Mouse (Mus musculus) left cerebral cortex, adult 2 months (tissue): ENCODE data around the gene Gm10320. TPM values are rescaled to one million over a fixed set of nuclear protein-coding genes. Genes with fewer than 3 reads are reported as not detected.

Experiments
- DNase-seq, 2 experiments: peaks; one replicate each; pipeline ENCODE4 v3.0.0; 2021 to 2022; ENCODE audit warnings: low spot score in 2 of 2, mixed read lengths in 1 of 2; ENCODE audit errors: extremely low spot score in 1 of 2
- H3K27ac ChIP-seq: fragments of 200-600 bp; 2 replicates; pipeline ENCODE4 v1.8.1; 2022
- H3K4me3 ChIP-seq: fragments of 200-600 bp; 2 replicates; pipeline ENCODE4 v1.8.1; 2022
- CTCF ChIP-seq: fragments of 200-600 bp; IDR thresholded peaks from 2 replicates; pipeline ENCODE4 v1.8.1; 2022; ENCODE audit warnings: antibody characterized with exemption, mild to moderate bottlenecking, moderate library complexity
- intact Hi-C: fragments of 180-260 bp; cut with DNase I; formaldehyde crosslinking; loops from one replicate; pipeline ENCODE4 v1.15.1; 2025
- long read RNA-seq, 2 experiments: library from polyadenylated mRNA; stranded (forward); transcript quantifications; one replicate each; pipeline ENCODE4 v2.0.0; 2021; ENCODE audit warnings: borderline mapping rate in 2 of 2
- total RNA-seq, 2 experiments: library from RNA; stranded (reverse); gene quantifications; 2 replicates each; pipeline ENCODE4 v1.2.3; 2021

Gene Gm10320
- not detected for total RNA-seq
- long read RNA-seq, experiment 1: 0 reads
- long read RNA-seq, experiment 2: 0 reads

DNA sequence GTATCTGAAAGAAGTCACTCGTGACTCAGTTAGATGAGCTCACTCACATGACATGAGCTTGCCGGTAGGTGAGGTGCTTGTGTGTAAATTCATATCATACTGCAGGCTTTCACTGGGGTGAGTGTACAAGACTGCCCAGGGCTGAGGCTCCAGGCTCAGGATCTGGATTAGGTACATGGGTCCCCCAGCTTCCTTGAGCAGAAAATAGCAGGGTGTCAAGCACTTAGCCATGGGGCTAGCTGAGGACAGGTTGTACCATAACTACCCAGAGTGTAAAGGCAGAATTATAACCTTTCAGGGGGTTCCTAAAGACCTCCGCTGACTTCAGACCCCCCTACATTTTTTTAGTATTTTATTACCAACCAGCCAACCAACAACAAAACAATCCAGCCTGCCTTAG is at the start of gene Gm10320:
Gene Gm10320, minus strand, starts transcription at position 93 of the 400 bp plus-strand sequence.
- H3K27ac ChIP-seq: no peak within 1 kb of the TSS
- TF ChIP-seq CTCF: no peak
- intact Hi-C loops: no loop called here
- no peak within 1 kb of the TSS for H3K4me3 ChIP-seq
- DNase-seq: no peak

DNA sequence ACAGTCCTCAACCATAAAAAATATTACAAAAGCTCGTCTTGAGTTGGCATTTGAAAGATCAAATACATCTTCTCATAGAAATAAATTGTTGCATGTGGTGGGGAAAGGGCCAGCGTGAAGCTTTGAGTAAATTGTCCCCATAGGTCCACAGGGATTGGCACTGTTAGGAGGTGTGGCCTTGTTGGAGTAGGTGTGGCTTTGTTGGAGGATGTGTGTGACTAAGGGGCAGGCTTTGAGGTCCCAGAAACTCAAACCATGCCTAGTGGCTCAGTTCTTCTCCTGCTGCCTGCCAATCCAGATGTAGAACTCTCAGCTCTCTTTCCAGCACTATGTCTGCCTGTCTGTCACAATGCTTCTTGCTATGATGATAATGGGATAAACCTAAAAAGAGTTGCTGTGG is 49.8 kb upstream of the Gm10320 start:
- Histone ChIP-seq H3K4me3 (no peak overlapping the region), H3K27ac (no peak overlapping the region)
- no peak for DNase-seq
- intact Hi-C loops: no loop called here
- no peak for TF ChIP-seq CTCF

DNA sequence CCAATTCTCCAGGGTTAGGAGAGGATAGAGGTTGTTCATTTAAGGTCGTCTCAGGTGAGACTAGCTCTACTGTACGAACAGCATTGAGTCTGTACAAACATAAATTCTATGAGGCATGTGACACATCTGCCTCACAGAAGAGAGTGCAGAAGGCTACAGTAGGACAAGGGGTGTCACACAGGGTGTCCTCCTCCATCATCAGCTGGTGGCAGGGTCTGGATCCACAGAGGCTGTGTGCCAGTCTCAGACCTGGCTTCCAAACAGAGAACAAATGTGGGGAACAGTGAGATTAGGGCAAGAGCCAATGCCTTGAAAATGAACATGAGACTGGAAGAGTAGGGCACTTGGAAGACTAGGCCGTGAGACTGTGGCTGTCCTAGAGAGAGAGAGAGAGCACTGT is 48.4 kb upstream of the Gm10320 start:
- intact Hi-C loops: no loop called here
- no peak overlapping the region for H3K27ac ChIP-seq
- no peak for TF ChIP-seq CTCF
- no peak overlapping the region for H3K4me3 ChIP-seq
- no peak for DNase-seq

DNA sequence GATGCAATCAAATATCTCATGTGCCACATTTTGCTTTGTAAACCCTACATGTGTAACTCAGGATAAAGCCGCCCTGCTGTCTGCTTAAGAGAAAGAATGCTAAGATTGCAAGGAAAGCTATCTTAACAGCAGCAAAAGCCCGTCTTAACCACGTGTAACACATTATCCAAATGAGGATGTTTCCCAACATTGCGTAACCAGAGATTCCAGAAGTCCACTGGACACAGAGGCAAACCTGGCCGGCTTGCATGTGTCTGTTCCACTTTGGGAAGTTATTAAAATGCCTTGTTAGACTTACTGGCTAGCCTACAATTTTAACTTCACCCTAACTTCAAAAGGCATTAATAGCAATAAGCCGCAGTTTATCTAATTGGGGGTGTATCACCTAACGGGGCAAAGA is 47.5 kb upstream of the Gm10320 start:
- Histone ChIP-seq H3K4me3 (no peak overlapping the region), H3K27ac (no peak overlapping the region)
- DNase-seq: no peak
- no peak for TF ChIP-seq CTCF
- intact Hi-C loops: no loop called here

DNA sequence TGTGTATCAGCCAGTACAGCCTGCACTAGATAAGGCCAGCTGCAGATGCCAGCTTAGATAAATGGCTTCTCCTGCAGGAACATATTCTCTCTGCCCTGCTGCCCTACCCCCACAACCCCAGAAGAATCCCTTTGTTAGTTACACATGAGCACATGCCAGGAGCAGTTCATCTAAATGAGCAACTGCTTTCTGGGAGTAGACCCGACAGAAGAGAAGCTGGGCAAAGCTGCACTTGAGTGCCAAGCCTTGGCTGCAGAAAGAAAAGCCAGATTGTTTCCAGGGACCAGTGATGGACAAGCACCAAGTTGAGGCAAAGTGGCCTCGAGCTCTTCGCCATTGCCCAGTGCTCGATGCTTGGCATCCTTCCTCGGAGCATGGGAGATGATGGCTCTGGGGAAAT is 46.8 kb upstream of the Gm10320 start:
- H3K4me3 ChIP-seq: no peak overlapping the region
- DNase-seq: no peak
- intact Hi-C loops: no loop called here
- no peak for TF ChIP-seq CTCF
- no peak overlapping the region for H3K27ac ChIP-seq

DNA sequence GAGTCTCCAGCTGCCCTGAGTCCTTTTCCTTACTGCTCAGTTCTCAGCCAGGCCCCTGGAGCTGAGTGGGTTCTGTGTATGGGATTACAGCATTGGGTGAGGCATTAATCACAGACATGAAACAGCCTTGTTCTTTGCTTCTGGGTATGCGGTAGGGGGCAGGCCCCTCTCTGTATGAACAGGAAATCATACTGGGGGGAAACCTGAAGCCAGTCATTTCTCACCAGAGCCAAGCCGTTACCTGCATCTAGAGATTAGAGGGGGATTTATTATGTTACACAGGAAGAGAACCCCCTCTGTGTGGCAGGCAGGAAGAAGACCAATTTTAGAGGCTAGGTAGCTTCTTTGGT is 43.1 kb upstream of the Gm10320 start:
- DNase-seq: no peak
- H3K4me3 ChIP-seq: no peak overlapping the region
- TF ChIP-seq CTCF: no peak
- no peak overlapping the region for H3K27ac ChIP-seq
- intact Hi-C loops: no loop called here

DNA sequence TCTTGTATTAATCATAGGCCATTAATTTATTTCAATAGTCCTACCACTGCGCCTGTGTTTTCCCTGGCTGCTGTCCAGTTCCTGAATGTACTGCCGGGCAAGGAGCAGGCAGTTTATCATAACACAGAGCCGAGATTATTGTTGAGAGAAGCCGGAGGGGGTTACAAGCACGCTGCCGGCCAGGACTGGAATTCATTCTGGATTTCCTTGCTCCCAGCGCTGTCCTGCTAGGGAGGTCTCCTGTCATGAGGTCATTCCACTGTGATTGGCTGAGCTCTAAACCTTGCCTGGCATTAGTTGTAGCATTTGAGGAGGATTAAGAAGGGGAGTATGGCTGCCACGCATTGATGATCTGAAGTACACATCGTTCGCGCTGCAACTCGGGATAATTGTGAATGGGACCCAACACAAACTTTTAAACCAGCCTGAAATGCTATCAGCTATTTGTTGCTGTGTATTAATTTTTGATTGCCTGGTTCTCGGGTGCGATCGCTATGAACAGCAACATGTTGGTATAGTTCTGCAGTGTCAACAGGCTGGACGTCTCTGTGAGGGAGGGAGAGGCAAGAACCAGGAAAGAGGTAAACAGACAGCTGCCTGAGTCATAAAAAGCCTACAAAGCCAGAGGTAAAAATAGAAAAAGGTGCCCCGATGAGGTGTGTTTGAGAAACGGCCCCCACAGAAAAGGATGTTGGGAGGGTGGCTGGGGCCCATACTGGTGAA is 42.5 kb upstream of the Gm10320 start:
- no peak for DNase-seq
- H3K27ac ChIP-seq: no peak overlapping the region
- TF ChIP-seq CTCF: no peak
- H3K4me3 ChIP-seq: no peak overlapping the region
- intact Hi-C loops: no loop called here

DNA sequence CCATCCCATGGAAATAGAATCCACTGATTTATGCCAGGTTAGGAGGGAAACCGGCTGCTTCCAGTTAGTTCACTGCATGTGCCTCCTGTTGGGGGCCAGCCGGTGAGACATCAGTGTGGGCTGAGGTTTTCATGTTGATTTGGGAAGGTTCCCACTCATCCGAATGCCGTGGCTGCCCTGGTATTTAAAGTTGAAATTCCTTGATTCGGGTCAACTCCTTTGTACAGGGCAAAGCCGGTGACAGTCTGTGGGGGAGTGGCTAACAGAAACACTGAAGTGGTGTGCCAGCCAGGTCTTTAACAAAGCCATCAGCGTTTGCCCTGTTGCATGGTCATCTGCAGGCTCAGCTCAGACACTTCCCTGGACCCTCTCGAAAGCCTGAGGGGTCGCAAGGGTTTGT is 41.6 kb upstream of the Gm10320 start:
- H3K4me3 ChIP-seq: no peak overlapping the region
- H3K27ac ChIP-seq: no peak overlapping the region
- intact Hi-C loops: no loop called here
- no peak for TF ChIP-seq CTCF
- no peak for DNase-seq

DNA sequence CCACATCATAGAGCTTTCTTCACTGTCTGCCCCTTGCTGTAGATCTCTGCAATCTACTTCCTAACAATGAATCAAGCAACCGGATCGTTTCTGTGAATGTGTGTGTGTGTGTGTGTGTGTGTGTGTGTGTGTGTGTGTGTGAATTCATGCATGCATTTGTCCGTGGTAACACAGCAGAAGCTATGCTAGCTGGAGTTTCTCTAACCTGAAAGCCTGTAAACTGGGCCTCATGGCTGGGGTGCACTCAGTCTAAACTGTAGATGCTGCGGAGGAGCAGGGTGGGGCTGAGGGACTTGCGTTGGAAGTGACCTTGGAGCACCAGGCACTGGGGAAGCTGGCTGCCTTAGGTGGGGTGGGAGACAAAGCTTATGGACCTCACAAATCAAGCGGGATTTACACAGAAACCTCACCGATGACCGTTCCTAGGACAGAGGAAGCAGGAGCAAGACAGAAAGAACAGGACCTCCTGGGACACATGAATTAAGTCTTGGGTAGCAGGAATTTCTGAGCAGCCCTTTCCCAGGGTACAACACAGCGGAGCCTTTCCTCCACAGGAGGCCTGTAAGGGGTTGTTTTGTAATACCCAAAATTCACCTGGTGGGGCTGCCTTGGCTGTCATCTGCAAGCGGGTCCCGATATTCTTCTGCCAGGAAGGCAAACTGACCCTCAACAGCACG is 41.0 kb upstream of the Gm10320 start:
- no peak overlapping the region for H3K27ac ChIP-seq
- DNase-seq: no peak
- TF ChIP-seq CTCF: no peak
- no peak overlapping the region for H3K4me3 ChIP-seq
- intact Hi-C loops: no loop called here

DNA sequence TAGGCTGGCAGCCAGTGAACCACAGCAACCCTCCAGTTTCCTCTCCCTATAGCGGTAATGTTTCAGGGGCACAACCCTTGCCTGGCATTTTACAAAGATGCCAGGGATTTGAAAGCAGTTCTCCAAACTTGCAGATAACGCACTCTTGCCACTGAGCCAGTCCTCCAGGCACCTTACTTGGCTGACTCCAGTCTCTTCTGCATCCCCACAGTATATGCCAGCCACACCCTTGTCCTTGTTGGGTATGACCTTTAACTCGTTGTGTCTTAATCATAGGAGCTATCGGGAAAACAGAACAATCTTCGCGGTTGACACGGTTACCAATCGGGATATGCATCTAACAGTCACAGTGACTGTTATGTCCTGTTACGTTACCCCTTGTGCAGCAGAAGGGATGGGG is 40.2 kb upstream of the Gm10320 start:
- intact Hi-C loops: no loop called here
- TF ChIP-seq CTCF: no peak
- Histone ChIP-seq H3K4me3 (no peak overlapping the region), H3K27ac (no peak overlapping the region)
- DNase-seq: no peak

DNA sequence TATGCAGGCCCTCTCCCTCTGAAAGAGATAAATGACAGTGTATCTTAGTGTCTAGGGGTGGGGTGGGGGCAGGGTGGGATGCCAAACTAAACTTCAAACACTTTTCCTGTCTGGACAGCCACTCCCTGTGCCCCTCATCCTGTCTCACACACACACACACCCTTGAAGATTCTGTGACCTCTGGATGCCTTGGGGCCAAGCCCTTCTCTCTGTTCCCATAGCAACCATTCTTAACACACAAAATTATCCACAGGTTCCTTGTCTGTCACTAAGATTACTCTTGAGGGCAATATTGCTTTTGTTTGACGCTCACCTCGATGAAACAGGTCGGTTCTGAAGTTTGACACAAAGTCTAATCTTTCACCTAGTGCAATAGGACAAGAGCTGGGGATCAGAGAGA is 39.5 kb upstream of the Gm10320 start:
- intact Hi-C loops: no loop called here
- no peak for DNase-seq
- Histone ChIP-seq H3K27ac (no peak overlapping the region), H3K4me3 (no peak overlapping the region)
- TF ChIP-seq CTCF: no peak

DNA sequence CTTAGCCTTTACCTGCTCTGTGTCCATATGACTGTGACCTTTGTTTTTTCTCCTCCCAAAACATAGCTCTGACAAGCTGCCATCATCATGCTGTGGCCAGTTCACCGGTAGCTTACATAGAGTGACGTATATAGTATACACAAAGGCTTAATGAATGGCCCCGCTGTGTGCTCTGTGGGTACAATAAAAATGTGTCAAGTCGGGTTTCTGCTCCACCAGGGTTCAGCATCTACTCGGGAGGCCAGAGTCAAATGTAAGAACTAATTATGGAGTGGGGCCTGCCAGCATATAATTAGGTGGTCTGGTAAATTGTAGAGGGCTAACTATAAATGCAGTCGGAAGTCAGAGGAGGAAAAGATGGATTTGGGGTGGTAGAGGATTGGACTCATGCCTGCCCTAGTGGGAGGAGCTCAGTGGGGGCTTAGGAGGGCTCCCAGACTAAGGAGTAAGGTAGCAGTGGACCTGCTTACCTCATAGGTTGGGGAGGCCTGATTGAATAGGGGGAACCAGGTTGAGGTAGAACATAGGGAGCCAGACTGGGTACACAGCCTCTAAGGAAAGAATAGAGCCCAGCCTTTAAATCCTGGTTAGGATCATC is 32.0 kb upstream of the Gm10320 start:
- DNase-seq: no peak
- Histone ChIP-seq H3K4me3 (no peak overlapping the region), H3K27ac (no peak overlapping the region)
- intact Hi-C loops: no loop called here
- TF ChIP-seq CTCF: no peak
